Mouse (Mus musculus) neural tube, embryonic 11.5 days (tissue): ENCODE measurements around the gene Cdcp1. TPM values are rescaled to one million over a fixed set of nuclear protein-coding genes. Genes with fewer than 3 reads are reported as not detected.

Experiments
- ATAC-seq: fragments of 200-750 bp; cut with Nextera tagmentation; 2 replicates; pipeline ENCODE4 v1.8.0; 2017; ENCODE audit warnings: moderate number of reproducible peaks, mild to moderate bottlenecking, moderate TSS enrichment, moderate library complexity; ENCODE audit not compliant: insufficient read depth, low FRiP score, low TSS enrichment
- DNase-seq: peaks from one replicate; pipeline ENCODE4 v3.0.0-alpha.2; 2015; ENCODE audit warnings: low spot score
- H3K27ac ChIP-seq: fragments of 300-500 bp; sonication (generic); 2 replicates; pipeline ENCODE4 v1.5.1; 2014; ENCODE audit warnings: low read depth, mild to moderate bottlenecking, low read length
- H3K27me3 ChIP-seq: fragments of 300-500 bp; sonication (generic); 2 replicates; pipeline ENCODE4 v1.6.1; 2014; ENCODE audit warnings: mild to moderate bottlenecking, low read length, mixed read lengths; ENCODE audit not compliant: control insufficient read depth, insufficient read depth
- H3K36me3 ChIP-seq: fragments of 300-500 bp; sonication (generic); 2 replicates; pipeline ENCODE4 v1.6.1; 2014; ENCODE audit warnings: mild to moderate bottlenecking, low read length, moderate library complexity, mixed read lengths; ENCODE audit not compliant: control insufficient read depth, insufficient read depth
- H3K4me1 ChIP-seq: fragments of 300-500 bp; sonication (generic); 2 replicates; pipeline ENCODE4 v1.6.1; 2014; ENCODE audit warnings: low read length, mixed read lengths; ENCODE audit not compliant: control insufficient read depth, insufficient read depth
- H3K4me2 ChIP-seq: fragments of 300-500 bp; sonication (generic); 2 replicates; pipeline ENCODE4 v1.6.1; 2014; ENCODE audit warnings: low read depth, mild to moderate bottlenecking, moderate library complexity
- H3K4me3 ChIP-seq: fragments of 300-500 bp; sonication (generic); 2 replicates; pipeline ENCODE4 v1.5.1; 2014; ENCODE audit warnings: low read depth, low read length
- H3K9ac ChIP-seq: fragments of 300-500 bp; sonication (generic); 2 replicates; pipeline ENCODE4 v1.6.1; 2014; ENCODE audit warnings: mild to moderate bottlenecking, low read length
- H3K9me3 ChIP-seq: fragments of 300-500 bp; sonication (generic); 2 replicates; pipeline ENCODE4 v1.6.1; 2016; ENCODE audit warnings: low read length; ENCODE audit not compliant: control insufficient read depth
- WGBS: fragments of 180-500 bp; shearing (Covaris S2); extraction: QIAGEN DNeasy Blood & Tissue Kit; methylation state at CpG from one replicate; pipeline ENCODE4 v1.1.7; 2014; 5-methylcytosine and 5-hydroxymethylcytosine counted together
- polyA plus RNA-seq: library from polyadenylated mRNA; unstranded; fragments of >200 nt; fragmentation: Nextera tagmentation; extraction: Ambion mirVana; gene quantifications from 2 replicates; pipeline ENCODE4 v1.2.1, GENCODE M21; 2014

The Cdcp1 gene
- polyA plus RNA-seq, 1 experiment from 2014 or later: 0.58 TPM

GRCm38 (mm10) chr9:123165781-123166443 is 49.9 kb downstream of the Cdcp1 start:
- 83% methylated on average over 3 of the region's 3 CpGs for WGBS
- H3K36me3 ChIP-seq: no peaks in the 10 kb centered on the region
- H3K9ac ChIP-seq: no peak overlapping the region
- ATAC-seq: no peak
- no peaks in the 10 kb centered on the region for H3K4me1 ChIP-seq
- no peaks in the 10 kb centered on the region for H3K9me3 ChIP-seq
- H3K27ac ChIP-seq: no peak overlapping the region
- no peak for DNase-seq
- no peaks in the 10 kb centered on the region for H3K27me3 ChIP-seq
- no peak overlapping the region for H3K4me2 ChIP-seq
- H3K4me3 ChIP-seq: no peak overlapping the region

- Histone ChIP-seq H3K36me3 (no peaks in the 10 kb centered on the region), H3K4me1 (no peaks in the 10 kb centered on the region), H3K9me3 (no peaks in the 10 kb centered on the region), H3K27me3 (no peaks in the 10 kb centered on the region), H3K9ac (no peak overlapping the region), H3K4me3 (no peak overlapping the region), H3K4me2 (no peak overlapping the region), H3K27ac (no peak overlapping the region)
- DNase-seq: no peak
- no peak for ATAC-seq
- 77% methylated on average over 4 of the region's 4 CpGs for WGBS
Measured at GRCm38 (mm10) chr9:123162985-123163694, 52.7 kb downstream of the Cdcp1 start.

- DNase-seq (no peak), ATAC-seq (no peak)
- Histone ChIP-seq H3K36me3 (no peaks in the 10 kb centered on the region), H3K9ac (no peak overlapping the region), H3K4me1 (no peaks in the 10 kb centered on the region), H3K9me3 (no peaks in the 10 kb centered on the region), H3K27ac (no peak overlapping the region), H3K4me3 (no peak overlapping the region), H3K27me3 (no peaks in the 10 kb centered on the region), H3K4me2 (no peak overlapping the region)
- 78% methylated on average over 2 of the region's 2 CpGs for WGBS
Measured at GRCm38 (mm10) chr9:123161792-123162191, 54.0 kb downstream of the Cdcp1 start.

- Histone ChIP-seq H3K4me2 (no peak overlapping the region), H3K27ac (no peak overlapping the region), H3K4me1 (no peaks in the 10 kb centered on the region), H3K36me3 (no peaks in the 10 kb centered on the region), H3K9me3 (no peaks in the 10 kb centered on the region), H3K9ac (no peak overlapping the region), H3K4me3 (no peak overlapping the region), H3K27me3 (no peaks in the 10 kb centered on the region)
- 71% methylated on average over 7 of the region's 7 CpGs for WGBS
- ATAC-seq: no peak
- DNase-seq: peak; percentile 70
Measured at GRCm38 (mm10) chr9:123159330-123159729, 56.5 kb downstream of the Cdcp1 start.

GRCm38 (mm10) chr9:123158125-123158836 is 57.6 kb downstream of the Cdcp1 start:
- H3K9ac ChIP-seq: no peak overlapping the region
- WGBS: 65% methylated on average over 8 of the region's 8 CpGs
- no peak overlapping the region for H3K4me3 ChIP-seq
- no peaks in the 10 kb centered on the region for H3K4me1 ChIP-seq
- H3K9me3 ChIP-seq: no peaks in the 10 kb centered on the region
- H3K4me2 ChIP-seq: no peak overlapping the region
- no peak for ATAC-seq
- no peaks in the 10 kb centered on the region for H3K27me3 ChIP-seq
- no peak overlapping the region for H3K27ac ChIP-seq
- DNase-seq: peak; percentile 23
- H3K36me3 ChIP-seq: no peaks in the 10 kb centered on the region

GRCm38 (mm10) chr9:123157699-123158098 is 58.1 kb downstream of the Cdcp1 start:
- Histone ChIP-seq H3K9ac (no peak overlapping the region), H3K4me1 (no peaks in the 10 kb centered on the region), H3K9me3 (no peaks in the 10 kb centered on the region), H3K4me2 (no peak overlapping the region), H3K4me3 (no peak overlapping the region), H3K27ac (no peak overlapping the region), H3K27me3 (no peaks in the 10 kb centered on the region), H3K36me3 (no peaks in the 10 kb centered on the region)
- ATAC-seq: no peak
- no peak for DNase-seq

- no peak overlapping the region for H3K27ac ChIP-seq
- ATAC-seq: peak; percentile 48; the same call in 1 of the 2 replicates
Measured at GRCm38 (mm10) chr9:123156910-123157361, 58.9 kb downstream of the Cdcp1 start.

GRCm38 (mm10) chr9:123153121-123153520 is 62.7 kb downstream of the Cdcp1 start:
- DNase-seq (no peak), ATAC-seq (no peak)
- no peak overlapping the region for H3K4me3 ChIP-seq
- no peak overlapping the region for H3K4me2 ChIP-seq
- H3K4me1 ChIP-seq: no peaks in the 10 kb centered on the region
- no peak overlapping the region for H3K27ac ChIP-seq
- WGBS: 87% methylated on average over 2 of the region's 2 CpGs
- no peak overlapping the region for H3K9ac ChIP-seq
- H3K36me3 ChIP-seq: no peaks in the 10 kb centered on the region
- no peaks in the 10 kb centered on the region for H3K27me3 ChIP-seq
- no peaks in the 10 kb centered on the region for H3K9me3 ChIP-seq

More at GRCm38 (mm10) chr9:123156910-123157361, 58.9 kb downstream of the Cdcp1 start:
- 35% methylated on average over 30 of the region's 30 CpGs for WGBS
- no peaks in the 10 kb centered on the region for H3K36me3 ChIP-seq
- H3K4me1 ChIP-seq: no peaks in the 10 kb centered on the region
- no peak overlapping the region; the same call in 1 of the 2 replicates for H3K9ac ChIP-seq
- peak overlapping the region; percentile 20 for H3K4me2 ChIP-seq
- DNase-seq: peak; percentile 38
- H3K27me3 ChIP-seq: no peaks in the 10 kb centered on the region
- H3K9me3 ChIP-seq: no peaks in the 10 kb centered on the region
- peak overlapping the region; percentile 6; the same call in 1 of the 2 replicates for H3K4me3 ChIP-seq
